Mouse (Mus musculus): ENCODE data around the gene A630076J17Rik. TPM values are rescaled to one million over a fixed set of nuclear protein-coding genes. Genes with fewer than 3 reads are reported as not detected.

The A630076J17Rik gene
- polyA plus RNA-seq (2015; fragmentation: Nextera tagmentation; extraction: Ambion mirVana) = not detected in 2 replicates

GRCm38 (mm10) chr3:107230527-107230926 lies at the start of gene A630076J17Rik:
TSS of gene A630076J17Rik (plus strand) at chr3:107230614.

GRCm38 (mm10) chr3:107182756-107183155 lies 47.7 kb upstream of the A630076J17Rik start, which contains the start of gene Kcna10:
TSS of gene Kcna10 (plus strand) at chr3:107183056.

GRCm38 (mm10) chr3:107221608-107222007 lies 8.8 kb upstream of the A630076J17Rik start, which contains the start of gene Cym:
TSS of gene Cym (minus strand) at chr3:107221732.

GRCm38 (mm10) chr3:107239607-107240006 lies 9.2 kb downstream of the A630076J17Rik start, which contains the start of gene Prok1:
TSS of gene Prok1 (minus strand) at chr3:107239707.

GRCm38 (mm10) chr3:107278479-107279269 lies 48.3 kb downstream of the A630076J17Rik start, which contains the start of gene Lamtor5:
TSS of gene Lamtor5 (plus strand) at chr3:107278858.

Other genes with a start within 250 kb of the A630076J17Rik start
- gene Kcna3, start 194.4 kb upstream of the A630076J17Rik start, polyA plus RNA-seq (2015; fragmentation: Nextera tagmentation; extraction: Ambion mirVana) = 0.82 and 1.2 TPM in 2 replicates
- gene Kcna2, start 129.5 kb upstream of the A630076J17Rik start, polyA plus RNA-seq (2015; fragmentation: Nextera tagmentation; extraction: Ambion mirVana) = 0.01 and 0.05 TPM in 2 replicates
- gene Kcna10, start 47.6 kb upstream of the A630076J17Rik start, polyA plus RNA-seq (2015; fragmentation: Nextera tagmentation; extraction: Ambion mirVana) = not detected in 2 replicates
- 2.7 and 4.6 TPM in 2 replicates for gene Cym, start 8.9 kb upstream of the A630076J17Rik start, polyA plus RNA-seq (2015; fragmentation: Nextera tagmentation; extraction: Ambion mirVana)
- 0.06 TPM in 1 of 2 replicates, not detected in the other for gene Prok1, start 9.1 kb downstream of the A630076J17Rik start, polyA plus RNA-seq (2015; fragmentation: Nextera tagmentation; extraction: Ambion mirVana)
- 125 and 136 TPM in 2 replicates for gene Lamtor5, start 48.2 kb downstream of the A630076J17Rik start, polyA plus RNA-seq (2015; fragmentation: Nextera tagmentation; extraction: Ambion mirVana)
- 1.4 and 1.5 TPM in 2 replicates for gene Slc16a4, start 60.6 kb downstream of the A630076J17Rik start, polyA plus RNA-seq (2015; fragmentation: Nextera tagmentation; extraction: Ambion mirVana)
- gene Rbm15, start 103.1 kb downstream of the A630076J17Rik start, polyA plus RNA-seq (2015; fragmentation: Nextera tagmentation; extraction: Ambion mirVana) = 13.9 and 14.6 TPM in 2 replicates
- gene Kcnc4, start 228.9 kb downstream of the A630076J17Rik start, polyA plus RNA-seq (2015; fragmentation: Nextera tagmentation; extraction: Ambion mirVana) = 0.06 and 0.10 TPM in 2 replicates